Mouse (Mus musculus) megakaryocyte progenitor cell, adult 5-6 weeks (primary cell): ENCODE measurements around the gene Ttf1. TPM values are rescaled to one million over a fixed set of nuclear protein-coding genes. Genes with fewer than 3 reads are reported as not detected.
"Not testable (repeated sequence)": the region's sequence is repeated elsewhere in the genome, so short reads cannot be mapped to it uniquely, and the experiment has no call there.

ENCODE experiments used
- ATAC-seq: replicated peaks from 2 replicates; pipeline ENCODE4 v1.8.0; 2016; ENCODE audit warnings: mild to moderate bottlenecking, moderate TSS enrichment, inconsistent platforms; ENCODE audit not compliant: poor library complexity
- total RNA-seq, 2 experiments: library from RNA; stranded (forward) in 1 of 2; stranded (reverse) in 1 of 2; fragments of 157-497, 149-512 nt in 1 of 2; fragments of 200-1000 nt in 1 of 2; gene quantifications; 2 replicates each; pipeline versions ENCODE4 v1.2.3 to v1.2.4; 2015 to 2017

The Ttf1 gene
- total RNA-seq, 2 experiments from 2014 or later = 13.0 to 17.8 TPM

- ATAC-seq = peak; percentile 15; the same call in 1 of the 2 replicates
Observed at GRCm38 (mm10) chr2:29054545-29054935, 5.5 kb upstream of the Ttf1 start.

DNA sequence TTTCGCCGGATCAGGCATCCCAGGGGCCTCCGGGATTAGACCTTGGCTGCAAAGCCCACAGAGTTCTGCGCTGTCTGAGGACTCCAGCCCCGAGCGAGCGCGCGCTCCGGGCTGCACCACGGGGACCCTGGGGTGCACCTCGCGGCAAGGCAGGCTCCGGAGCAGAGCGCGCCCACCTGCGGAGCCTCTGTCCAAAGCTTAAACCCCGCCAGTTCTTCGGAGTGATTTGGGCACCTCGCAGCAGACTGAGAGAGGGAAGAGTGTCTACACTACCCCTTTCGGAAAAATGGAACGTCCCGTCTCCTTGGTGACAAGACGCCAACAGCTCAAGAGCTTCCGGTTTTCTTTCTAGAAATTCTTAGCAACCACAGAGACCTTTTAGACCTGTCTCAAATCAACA is 5.1 kb upstream of the Ttf1 start, which contains the start of gene Cfap77:
Gene Cfap77 (minus strand): TSS at position 76 of the 400 bp plus-strand sequence.
- ATAC-seq = peak; percentile 59

GRCm38 (mm10) chr2:29065796-29066195 is 5.7 kb downstream of the Ttf1 start:
- ATAC-seq = no peak

GRCm38 (mm10) chr2:29066410-29066809 is 6.3 kb downstream of the Ttf1 start:
- no peak for ATAC-seq

DNA sequence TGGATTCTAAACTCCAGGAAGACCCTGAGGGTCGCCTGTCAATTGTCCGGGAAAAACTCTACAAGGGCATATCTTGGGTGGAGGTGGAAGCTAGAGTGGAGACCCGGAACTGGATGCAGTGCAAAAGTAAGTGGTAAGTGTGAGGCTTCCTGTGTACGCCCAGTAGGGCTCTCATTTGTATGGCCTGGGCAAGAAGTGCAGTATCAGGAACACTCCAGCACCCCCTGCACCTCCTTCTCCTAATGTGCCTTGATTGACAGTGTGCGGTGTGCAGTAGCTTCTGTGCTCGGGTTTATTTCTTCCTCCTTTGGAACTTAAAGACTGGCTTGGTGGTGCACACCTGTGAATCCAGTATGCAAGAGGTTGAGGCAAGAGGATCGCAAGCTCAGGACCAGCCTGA is 14.6 kb downstream of the Ttf1 start:
- no peak for ATAC-seq

- ATAC-seq = no peak
Observed at GRCm38 (mm10) chr2:29075331-29076070, 15.4 kb downstream of the Ttf1 start.

DNA sequence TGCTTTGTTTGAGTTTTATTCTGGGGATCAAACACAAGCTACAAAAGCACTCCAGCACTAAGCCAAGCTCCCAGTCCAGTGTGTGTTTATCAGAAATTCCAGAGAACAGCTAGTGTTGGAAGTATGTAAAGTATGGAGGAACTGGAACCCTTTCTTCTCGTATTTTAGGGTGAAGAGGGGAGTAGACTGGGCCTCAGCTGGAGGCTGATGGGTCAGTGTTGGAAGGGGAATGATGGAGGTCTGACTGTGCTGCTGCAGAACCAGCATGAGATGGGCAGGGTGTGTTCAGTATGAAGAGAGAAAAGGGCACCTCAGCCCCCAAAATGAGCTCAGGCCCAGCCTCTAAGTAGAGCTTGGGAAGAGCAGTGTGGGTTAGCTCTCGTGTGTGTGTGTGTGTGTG is 16.2 kb downstream of the Ttf1 start:
- no peak for ATAC-seq

DNA sequence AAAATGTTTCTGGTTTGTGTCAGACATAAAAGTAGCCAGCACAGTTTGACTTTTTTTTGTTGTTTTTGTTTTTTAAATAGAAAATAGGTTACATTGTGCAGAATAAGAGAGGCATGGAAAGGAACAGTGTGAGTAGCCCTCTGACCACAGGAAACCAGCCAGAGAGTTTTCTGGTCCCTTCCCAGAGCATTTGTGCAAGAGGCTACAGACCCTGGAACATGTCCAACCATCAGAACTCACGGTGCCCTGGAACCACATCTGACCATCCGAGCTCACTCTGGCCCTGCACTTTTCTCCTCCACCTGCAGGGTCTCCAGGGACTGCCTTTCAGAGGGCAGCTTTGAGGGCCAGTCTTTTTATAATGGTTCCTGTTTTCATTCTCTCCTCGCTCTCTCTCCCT is 21.9 kb downstream of the Ttf1 start:
- ATAC-seq = no peak

- no peak for ATAC-seq
Observed at GRCm38 (mm10) chr2:29086026-29086425, 26.0 kb downstream of the Ttf1 start.

GRCm38 (mm10) chr2:29089276-29089675 is 29.2 kb downstream of the Ttf1 start:
- not testable (repeated sequence) for ATAC-seq

GRCm38 (mm10) chr2:29095674-29096073 is 35.6 kb downstream of the Ttf1 start:
- no peak for ATAC-seq

DNA sequence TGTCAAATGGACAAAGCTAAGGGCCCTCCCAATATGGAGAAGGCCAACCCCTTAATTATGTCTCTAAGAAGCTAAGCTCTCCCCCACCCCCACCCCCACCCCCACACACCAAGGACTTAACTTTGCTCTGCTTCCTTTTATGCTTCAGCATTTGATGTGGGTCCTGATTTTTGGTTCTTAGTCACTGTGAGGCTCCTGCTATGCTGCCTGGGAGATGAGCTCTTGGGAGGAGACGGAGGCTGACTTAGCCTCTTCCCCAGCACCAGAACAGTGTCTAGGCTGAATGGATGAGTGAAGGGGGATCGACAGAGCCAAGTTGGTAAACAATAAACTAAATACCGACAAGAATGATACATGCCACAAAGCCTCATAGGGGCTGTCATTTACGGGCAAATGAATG is 36.7 kb downstream of the Ttf1 start:
- no peak for ATAC-seq

DNA sequence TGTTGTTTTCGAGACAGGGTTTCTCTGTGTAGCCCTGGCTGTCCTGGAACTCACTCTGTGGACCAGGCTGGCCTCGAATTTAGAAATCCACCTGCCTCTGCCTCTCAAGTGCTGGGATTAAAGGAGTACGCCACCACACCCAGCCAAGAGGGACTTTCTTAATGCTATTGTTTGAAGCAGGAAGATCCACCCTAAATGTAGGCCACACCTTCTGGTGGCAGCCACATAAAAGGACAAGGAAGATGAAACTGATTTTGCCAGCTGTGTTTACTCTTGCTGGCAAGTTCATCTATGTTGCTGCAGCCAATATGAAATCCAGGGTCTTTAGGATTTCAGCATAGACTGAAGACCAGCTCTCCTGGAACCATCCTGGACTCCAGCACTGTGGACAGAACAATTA is 37.4 kb downstream of the Ttf1 start:
- no peak for ATAC-seq

DNA sequence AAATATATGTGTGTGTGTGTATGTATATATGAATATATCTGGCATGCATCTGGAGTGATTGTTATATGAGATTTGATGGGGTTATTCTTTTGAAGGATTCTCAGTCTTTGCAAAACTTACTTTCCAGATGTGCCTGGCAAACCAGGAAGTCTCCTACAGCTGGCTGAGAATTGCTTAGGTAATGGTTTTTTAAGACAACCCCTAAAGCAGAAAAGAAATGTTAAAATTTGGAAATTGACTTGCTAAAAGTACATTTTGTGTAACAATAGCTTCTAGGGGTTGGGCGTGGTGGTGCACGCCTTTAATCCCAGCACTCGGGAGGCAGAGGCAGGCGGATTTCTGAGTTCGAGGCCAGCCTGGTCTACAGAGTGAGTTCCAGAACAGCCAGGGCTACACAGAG is 37.9 kb downstream of the Ttf1 start:
- ATAC-seq = not testable (repeated sequence)

DNA sequence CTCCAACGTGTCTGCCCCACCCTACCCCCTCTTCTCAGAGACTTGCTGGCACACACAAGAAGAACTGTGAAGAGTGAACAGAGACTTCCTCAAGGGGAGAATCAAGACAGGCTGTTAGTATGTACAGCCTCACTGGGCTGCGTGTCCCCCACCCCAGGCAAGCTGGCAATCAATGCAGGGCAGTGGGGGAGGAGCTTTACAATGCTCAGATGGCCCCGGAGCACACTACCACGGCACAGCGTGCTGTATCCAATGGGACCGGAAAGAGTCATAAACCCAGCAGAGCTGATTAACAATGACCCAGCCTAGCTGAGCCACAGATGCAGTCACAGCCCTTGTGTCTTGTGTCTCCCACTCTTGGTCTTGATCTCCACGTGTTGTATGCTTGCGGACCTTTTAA is 38.7 kb downstream of the Ttf1 start:
- ATAC-seq = no peak

GRCm38 (mm10) chr2:29099646-29100045 is 39.6 kb downstream of the Ttf1 start:
- no peak for ATAC-seq

- no peak for ATAC-seq
Observed at GRCm38 (mm10) chr2:29100822-29101534, 40.9 kb downstream of the Ttf1 start.

DNA sequence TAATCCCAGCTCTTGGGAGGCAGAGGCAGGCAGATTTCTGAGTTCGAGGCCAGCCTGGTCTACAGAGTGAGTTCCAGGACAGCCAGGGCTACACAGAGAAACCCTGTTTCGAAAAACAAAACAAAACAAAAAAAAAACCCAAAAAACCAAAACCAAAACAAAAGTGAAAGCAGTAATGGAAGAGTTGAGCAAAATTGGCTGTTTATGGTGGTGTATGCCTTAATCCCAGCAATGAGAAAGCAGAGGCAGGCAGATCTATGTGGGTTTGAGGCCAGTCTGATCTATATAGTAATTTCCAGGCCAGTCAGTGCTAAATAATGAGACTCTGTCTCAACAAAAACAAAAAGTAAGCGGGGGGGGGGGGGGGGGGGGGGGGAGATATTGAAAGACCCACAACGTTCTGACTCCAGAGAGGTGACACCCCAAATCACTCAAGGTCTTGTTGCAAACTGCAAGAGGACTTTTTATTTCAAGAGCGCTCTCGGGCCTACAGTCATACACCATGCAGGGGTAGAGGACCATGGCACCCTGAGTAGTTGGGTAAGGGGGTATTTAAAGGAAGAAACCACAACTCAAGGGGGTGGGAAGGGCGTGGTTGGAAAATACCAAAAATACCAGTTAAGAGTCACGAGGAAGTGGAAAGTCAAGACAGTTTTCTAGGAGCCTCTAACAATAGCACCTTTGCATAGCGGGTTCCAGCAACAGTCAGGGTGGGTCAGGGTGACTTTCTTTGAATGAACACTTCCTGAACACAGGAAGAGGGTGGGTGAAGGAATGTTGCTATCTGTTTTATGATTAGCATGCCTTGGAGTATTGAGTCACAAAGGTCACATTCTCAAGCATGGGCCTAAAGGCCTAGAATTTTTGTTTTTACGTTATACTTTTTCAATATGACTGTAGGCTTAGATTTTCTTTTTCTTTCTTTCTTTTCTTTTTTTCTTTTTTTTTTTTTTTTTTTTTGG is 42.6 kb downstream of the Ttf1 start:
- not testable (repeated sequence) for ATAC-seq

DNA sequence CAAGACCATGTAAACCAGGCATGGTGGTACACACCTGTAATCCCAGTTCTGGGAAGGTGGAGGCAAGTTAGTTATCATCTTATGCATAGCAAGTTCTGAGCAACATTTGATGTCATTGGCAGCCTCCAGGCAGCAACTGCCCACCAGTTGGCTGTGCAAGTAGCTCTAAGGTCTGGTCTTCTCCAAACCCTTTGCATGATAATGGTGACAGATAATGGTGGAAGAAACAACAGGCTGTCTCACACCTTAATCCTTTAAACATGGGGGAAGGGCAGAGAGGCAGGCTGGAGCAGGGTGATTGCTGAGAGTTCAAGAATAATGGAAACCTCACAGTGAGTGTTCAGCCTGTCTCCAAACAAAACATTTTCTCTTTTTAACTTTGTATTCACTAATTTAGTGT is 60.9 kb downstream of the Ttf1 start:
- no peak for ATAC-seq

- no peak for ATAC-seq
Observed at GRCm38 (mm10) chr2:29122446-29122845, 62.4 kb downstream of the Ttf1 start.

- ATAC-seq = no peak
Observed at GRCm38 (mm10) chr2:29123907-29124569, 64.0 kb downstream of the Ttf1 start, which contains the start of gene Setx. Gene Setx, plus strand, starts transcription at chr2:29124181.
